Mouse (Mus musculus): Measurements from ENCODE around the gene Cib2. TPM values are rescaled to one million over a fixed set of nuclear protein-coding genes. Genes with fewer than 3 reads are reported as not detected.

Cib2 gene
- total and polyA plus RNA-seq, 2 experiments from 2014 or later = 2.0 to 4.5 TPM

DNA sequence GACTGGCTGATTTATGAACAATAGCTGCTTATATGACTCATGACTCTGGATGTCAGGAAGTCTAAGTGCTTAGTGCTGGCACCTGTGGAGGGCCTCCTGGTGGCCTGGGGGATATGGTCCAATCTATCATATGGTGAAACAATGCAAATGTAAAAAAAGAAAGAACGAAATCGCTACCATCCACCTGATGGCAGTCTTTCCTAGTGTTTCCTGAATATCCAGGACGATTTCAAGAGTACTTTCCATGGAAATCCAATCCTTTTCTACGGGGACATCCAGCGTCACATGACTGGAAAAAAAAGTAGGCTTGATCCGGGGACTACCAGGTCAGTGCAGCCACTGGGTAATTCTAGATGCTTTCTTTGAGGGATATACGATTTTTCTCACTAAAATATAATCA lies 32.3 kb downstream of the Cib2 start:
- WGBS = 57% methylated on average over 7 of the region's 7 CpGs
- Histone ChIP-seq H3K9me3 (replicated peaks; ENCODE audit: control insufficient read depth, low read length) (no peaks in the 10 kb centered on the region), H3K4me1 (ENCODE audit: control insufficient read depth, insufficient read depth) (no peaks in the 10 kb centered on the region), H3K36me3 (replicated peaks; ENCODE audit: control insufficient read depth, insufficient read depth, low read length) (no peaks in the 10 kb centered on the region), H3K4me2 (ENCODE audit: low read depth, low read length) (no peak overlapping the region), H3K4me3 (ENCODE audit: low read depth, low read length) (no peak overlapping the region), H3K27ac (ENCODE audit: low read depth) (no peak overlapping the region), H3K9ac (replicated peaks; ENCODE audit: low read depth, low read length) (no peak overlapping the region), H3K27me3 (ENCODE audit: control insufficient read depth, insufficient read depth, low read length) (no peaks in the 10 kb centered on the region)
- no peak for DNase-seq (ENCODE audit: low spot score)
- no peak for ATAC-seq (ENCODE audit: insufficient read depth, low read depth)
- TF ChIP-seq EP300 (IDR thresholded peaks at IDR 0.05; ENCODE audit: low read depth) = no peak
- no peak for TF ChIP-seq CTCF (IDR thresholded peaks at IDR 0.05; ENCODE audit: low read depth)

DNA sequence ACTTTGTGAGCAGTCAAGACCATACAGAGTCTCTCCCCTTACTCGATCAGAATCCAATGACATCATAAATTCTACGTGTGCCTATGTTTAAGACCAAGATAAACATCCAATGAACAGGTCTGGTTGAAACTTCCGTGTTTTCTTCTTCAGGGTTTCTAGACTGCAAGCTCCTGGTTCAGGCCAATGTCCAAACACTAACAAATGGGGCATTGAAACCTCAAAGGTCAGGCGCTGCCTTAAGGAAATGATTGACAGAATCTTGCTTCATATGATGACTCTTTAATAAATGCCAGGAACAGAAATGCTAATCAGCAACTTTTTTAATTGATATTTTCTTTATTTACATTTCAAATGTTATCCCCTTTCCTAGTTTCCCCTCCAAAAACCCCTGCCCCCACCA lies 39.7 kb downstream of the Cib2 start:
- Histone ChIP-seq H3K36me3 (replicated peaks; ENCODE audit: control insufficient read depth, insufficient read depth, low read length) (no peaks in the 10 kb centered on the region), H3K4me3 (ENCODE audit: low read depth, low read length) (no peak overlapping the region), H3K4me2 (ENCODE audit: low read depth, low read length) (no peak overlapping the region), H3K27ac (ENCODE audit: low read depth) (no peak overlapping the region), H3K9me3 (replicated peaks; ENCODE audit: control insufficient read depth, low read length) (no peaks in the 10 kb centered on the region), H3K4me1 (ENCODE audit: control insufficient read depth, insufficient read depth) (no peaks in the 10 kb centered on the region), H3K27me3 (ENCODE audit: control insufficient read depth, insufficient read depth, low read length) (no peaks in the 10 kb centered on the region), H3K9ac (replicated peaks; ENCODE audit: low read depth, low read length) (no peak overlapping the region)
- no peak for DNase-seq (ENCODE audit: low spot score)
- ATAC-seq (ENCODE audit: insufficient read depth, low read depth) = no peak
- TF ChIP-seq EP300 (IDR thresholded peaks at IDR 0.05; ENCODE audit: low read depth) (no peak), CTCF (IDR thresholded peaks at IDR 0.05; ENCODE audit: low read depth) (no peak)
- WGBS = 69% methylated on average over 4 of the region's 4 CpGs

DNA sequence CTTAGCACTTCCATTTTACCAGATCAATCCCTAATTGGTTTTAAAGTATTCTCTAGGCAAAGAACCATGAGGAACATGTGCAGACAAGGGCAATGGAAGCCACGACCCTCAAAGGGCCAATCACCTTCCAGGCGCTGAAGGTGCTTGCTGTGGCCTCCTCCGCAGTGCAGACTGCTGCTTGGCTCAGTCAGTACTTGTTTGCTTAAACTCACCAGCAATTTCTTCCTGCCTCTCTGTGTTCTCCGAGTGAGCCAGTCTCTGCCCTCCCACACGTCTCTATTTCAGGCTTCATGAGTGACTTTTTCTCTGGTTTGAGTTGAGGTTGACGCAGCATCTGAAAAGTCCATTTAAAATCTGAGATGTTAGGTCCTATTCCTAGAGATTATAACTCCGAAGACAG lies 41.1 kb downstream of the Cib2 start:
- TF ChIP-seq CTCF (IDR thresholded peaks at IDR 0.05; ENCODE audit: low read depth) (no peak), EP300 (IDR thresholded peaks at IDR 0.05; ENCODE audit: low read depth) (no peak)
- Histone ChIP-seq H3K4me2 (ENCODE audit: low read depth, low read length) (no peak overlapping the region), H3K4me3 (ENCODE audit: low read depth, low read length) (no peak overlapping the region), H3K27me3 (ENCODE audit: control insufficient read depth, insufficient read depth, low read length) (no peaks in the 10 kb centered on the region), H3K4me1 (ENCODE audit: control insufficient read depth, insufficient read depth) (no peaks in the 10 kb centered on the region), H3K27ac (ENCODE audit: low read depth) (no peak overlapping the region), H3K9ac (replicated peaks; ENCODE audit: low read depth, low read length) (no peak overlapping the region), H3K36me3 (replicated peaks; ENCODE audit: control insufficient read depth, insufficient read depth, low read length) (no peaks in the 10 kb centered on the region), H3K9me3 (replicated peaks; ENCODE audit: control insufficient read depth, low read length) (no peaks in the 10 kb centered on the region)
- 48% methylated on average over 7 of the region's 7 CpGs for WGBS
- ATAC-seq (ENCODE audit: insufficient read depth, low read depth) = no peak
- DNase-seq (ENCODE audit: low spot score) = no peak

DNA sequence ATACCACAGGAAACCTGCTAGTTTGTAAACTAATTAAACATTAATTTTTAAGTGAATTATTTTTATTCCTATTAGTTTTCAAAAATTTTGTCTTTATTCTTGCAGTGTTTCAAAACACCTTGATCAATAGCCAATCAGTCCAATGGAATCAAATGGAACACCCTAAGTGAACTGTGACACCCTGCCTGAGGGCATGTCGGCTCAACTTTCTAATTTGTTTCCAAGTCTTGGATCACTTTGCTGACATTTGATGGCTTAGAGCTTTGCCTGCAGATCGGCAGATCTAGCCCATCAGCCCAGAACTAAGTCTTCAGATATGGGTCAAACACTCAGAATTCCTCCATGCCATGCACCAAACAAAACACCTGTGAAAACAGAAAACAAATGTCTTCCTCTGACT lies 44.0 kb downstream of the Cib2 start:
- no peaks in the 10 kb centered on the region for H3K36me3 ChIP-seq (replicated peaks; ENCODE audit: control insufficient read depth, insufficient read depth, low read length)
- no peaks in the 10 kb centered on the region for H3K27me3 ChIP-seq (ENCODE audit: control insufficient read depth, insufficient read depth, low read length)
- H3K4me2 ChIP-seq (ENCODE audit: low read depth, low read length) = no peak overlapping the region
- DNase-seq (ENCODE audit: low spot score) (no peak), ATAC-seq (ENCODE audit: insufficient read depth, low read depth) (no peak)
- 76% methylated on average over 2 of the region's 2 CpGs for WGBS
- TF ChIP-seq EP300 (IDR thresholded peaks at IDR 0.05; ENCODE audit: low read depth) (no peak), CTCF (IDR thresholded peaks at IDR 0.05; ENCODE audit: low read depth) (no peak)
- H3K9me3 ChIP-seq (replicated peaks; ENCODE audit: control insufficient read depth, low read length) = no peaks in the 10 kb centered on the region
- no peak overlapping the region for H3K9ac ChIP-seq (replicated peaks; ENCODE audit: low read depth, low read length)
- no peaks in the 10 kb centered on the region for H3K4me1 ChIP-seq (ENCODE audit: control insufficient read depth, insufficient read depth)
- H3K27ac ChIP-seq (ENCODE audit: low read depth) = no peak overlapping the region
- no peak overlapping the region for H3K4me3 ChIP-seq (ENCODE audit: low read depth, low read length)

DNA sequence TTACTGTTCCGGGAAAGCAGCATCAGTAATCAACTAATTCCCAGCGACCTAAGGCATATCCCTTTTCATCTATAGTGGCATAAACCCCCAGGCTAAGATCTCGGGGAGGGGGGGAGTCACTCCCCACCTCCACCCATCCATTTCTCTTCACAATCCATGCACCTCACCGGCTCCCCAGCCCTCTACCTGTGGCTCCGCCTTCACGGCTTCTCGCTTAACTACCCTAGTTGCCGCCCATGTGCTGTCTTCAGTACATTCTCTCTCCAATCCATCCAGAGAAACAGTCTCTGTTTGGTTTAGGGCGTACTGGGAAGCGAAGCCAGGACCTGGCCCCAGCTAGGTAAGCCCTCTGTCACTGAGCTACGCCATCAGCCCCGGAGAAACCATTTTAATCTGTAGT lies 57.1 kb downstream of the Cib2 start:
- no peak overlapping the region for H3K9ac ChIP-seq (replicated peaks; ENCODE audit: low read depth, low read length)
- no peak overlapping the region for H3K27ac ChIP-seq (ENCODE audit: low read depth)
- peak overlapping the region; percentile 98; the same call in 1 of the 2 replicates for H3K4me2 ChIP-seq (ENCODE audit: low read depth, low read length)
- 14% methylated on average over 12 of the region's 12 CpGs for WGBS
- H3K4me1 ChIP-seq (ENCODE audit: control insufficient read depth, insufficient read depth) = no peaks in the 10 kb centered on the region
- no peaks in the 10 kb centered on the region for H3K9me3 ChIP-seq (replicated peaks; ENCODE audit: control insufficient read depth, low read length)
- ATAC-seq (ENCODE audit: insufficient read depth, low read depth) (no peak), DNase-seq (ENCODE audit: low spot score) (no peak)
- H3K4me3 ChIP-seq (ENCODE audit: low read depth, low read length) = no peak overlapping the region
- H3K27me3 ChIP-seq (ENCODE audit: control insufficient read depth, insufficient read depth, low read length) = no peaks in the 10 kb centered on the region
- TF ChIP-seq EP300 (IDR thresholded peaks at IDR 0.05; ENCODE audit: low read depth) = no peak
- TF ChIP-seq CTCF (IDR thresholded peaks at IDR 0.05; ENCODE audit: low read depth) = no peak
- H3K36me3 ChIP-seq (replicated peaks; ENCODE audit: control insufficient read depth, insufficient read depth, low read length) = no peaks in the 10 kb centered on the region

DNA sequence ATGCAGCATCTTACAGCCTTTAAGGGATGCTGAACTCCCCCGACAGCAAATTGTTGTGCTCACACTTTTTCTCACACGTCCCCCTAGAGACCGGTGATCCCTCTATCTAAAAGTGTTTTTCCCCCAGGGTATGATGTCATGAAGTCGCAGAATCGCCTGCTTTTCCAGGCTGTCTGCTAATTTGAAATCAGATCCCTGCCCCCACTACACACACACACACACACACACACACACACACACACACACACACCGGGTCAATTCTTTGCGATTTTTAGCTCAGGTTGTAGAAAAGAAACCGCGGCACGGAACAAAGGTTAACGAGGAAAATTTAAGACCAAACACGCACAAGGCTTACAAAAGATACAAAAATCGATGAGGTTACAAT lies 57.9 kb downstream of the Cib2 start:
- no peaks in the 10 kb centered on the region for H3K27me3 ChIP-seq (ENCODE audit: control insufficient read depth, insufficient read depth, low read length)
- H3K9me3 ChIP-seq (replicated peaks; ENCODE audit: control insufficient read depth, low read length) = no peaks in the 10 kb centered on the region
- H3K36me3 ChIP-seq (replicated peaks; ENCODE audit: control insufficient read depth, insufficient read depth, low read length) = no peaks in the 10 kb centered on the region
- 0 out of 2 replicates have a peak overlapping the region, but pooled peaks have one; percentile 73 for H3K27ac ChIP-seq (ENCODE audit: low read depth)
- H3K4me1 ChIP-seq (ENCODE audit: control insufficient read depth, insufficient read depth) = no peaks in the 10 kb centered on the region
- 5% methylated on average over 13 of the region's 13 CpGs for WGBS
- H3K4me3 ChIP-seq (ENCODE audit: low read depth, low read length) = peak overlapping the region; percentile 78
- no peak for TF ChIP-seq CTCF (IDR thresholded peaks at IDR 0.05; ENCODE audit: low read depth)
- no peak for TF ChIP-seq EP300 (IDR thresholded peaks at IDR 0.05; ENCODE audit: low read depth)
- peak overlapping the region; percentile 64; the same call in 1 of the 2 replicates for H3K9ac ChIP-seq (replicated peaks; ENCODE audit: low read depth, low read length)
- ATAC-seq (ENCODE audit: insufficient read depth, low read depth) (no peak; the same call in 1 of the 2 replicates), DNase-seq (ENCODE audit: low spot score) (no peak)
- peak overlapping the region; percentile 98 for H3K4me2 ChIP-seq (ENCODE audit: low read depth, low read length)
